Mouse (Mus musculus) c-Kit-negative CD71-positive TER-119-positive erythroid progenitor cells, embryonic 14.5 days (primary cell): Measurements from ENCODE around the gene 1190007I07Rik.
"Not testable (repeated sequence)": the region's sequence is repeated elsewhere in the genome, so short reads cannot be mapped to it uniquely, and the experiment has no call there.

ENCODE experiments used
- DNase-seq: peaks from one replicate; pipeline ENCODE4 v3.0.0-alpha.2; 2013; ENCODE audit warnings: low read depth, low spot score

Gene 1190007I07Rik

GRCm38 (mm10) chr10:82629111-82629585 is 6.1 kb upstream of the 1190007I07Rik start:
- DNase-seq = no peak

GRCm38 (mm10) chr10:82623553-82623932 is 515 bp upstream of the 1190007I07Rik start:
- not testable (repeated sequence) for DNase-seq

GRCm38 (mm10) chr10:82622235-82622634 is 793 bp downstream of the 1190007I07Rik start:
- DNase-seq = no peak

- DNase-seq = not testable (repeated sequence)
Observed at GRCm38 (mm10) chr10:82594421-82594820, 28.6 kb downstream of the 1190007I07Rik start.

- not testable (repeated sequence) for DNase-seq
Observed at GRCm38 (mm10) chr10:82589673-82590072, 33.4 kb downstream of the 1190007I07Rik start.

- not testable (repeated sequence) for DNase-seq
Observed at GRCm38 (mm10) chr10:82571091-82571490, 51.9 kb downstream of the 1190007I07Rik start.
